Mouse (Mus musculus) brain, embryonic 14.5 days (tissue): ENCODE results near the gene Chchd2. TPM values are rescaled to one million over a fixed set of nuclear protein-coding genes. Genes with fewer than 3 reads are reported as not detected.

Experiments used
- DNase-seq: peaks from one replicate; pipeline ENCODE4 v3.0.0-alpha.2; 2011; ENCODE audit warnings: low read depth
- CTCF ChIP-seq: fragments of 200-500 bp; IDR thresholded peaks from 2 replicates; pipeline ENCODE4 v1.5.1; 2012; ENCODE audit warnings: inconsistent platforms, mild to moderate bottlenecking, moderate library complexity, borderline replicate concordance; ENCODE audit not compliant: insufficient read depth, insufficient read length; ENCODE audit errors: extremely low read depth
- POLR2A ChIP-seq: fragments of 200-500 bp; IDR thresholded peaks from 2 replicates; pipeline ENCODE4 v1.6.1; 2012; ENCODE audit warnings: mild to moderate bottlenecking, inconsistent platforms, borderline replicate concordance; ENCODE audit not compliant: poor library complexity, insufficient read depth, insufficient read length, severe bottlenecking; ENCODE audit errors: extremely low read depth
- polyA plus RNA-seq: library from polyadenylated mRNA; depleted of rRNA; stranded (reverse); fragments of >200 nt; gene quantifications from 2 replicates; pipeline ENCODE4 v1.2.3, GENCODE M21; 2012

The Chchd2 gene
- polyA plus RNA-seq, 1 experiment = 761 TPM

- TF ChIP-seq POLR2A (no peak), CTCF (no peak)
These were observed 12.2 kb downstream of the Chchd2 start for GRCm38 (mm10) chr5:129875098-129875497.

GRCm38 (mm10) chr5:129873942-129874341 is 13.3 kb downstream of the Chchd2 start:
- no peak for DNase-seq
- TF ChIP-seq CTCF = no peak
- TF ChIP-seq POLR2A = no peak

More at GRCm38 (mm10) chr5:129875098-129875497, 12.2 kb downstream of the Chchd2 start:
- DNase-seq = no peak

- no peak for DNase-seq
- TF ChIP-seq CTCF = no peak
- no peak for TF ChIP-seq POLR2A
These were observed 16.0 kb downstream of the Chchd2 start for GRCm38 (mm10) chr5:129871238-129871637.

- no peak for DNase-seq
- TF ChIP-seq POLR2A = no peak
- no peak for TF ChIP-seq CTCF
These were observed 17.9 kb downstream of the Chchd2 start for GRCm38 (mm10) chr5:129869238-129869995.

GRCm38 (mm10) chr5:129865841-129866240 is 21.4 kb downstream of the Chchd2 start:
- no peak for TF ChIP-seq POLR2A
- TF ChIP-seq CTCF = no peak
- DNase-seq = no peak

GRCm38 (mm10) chr5:129864467-129864866 is 22.8 kb downstream of the Chchd2 start:
- TF ChIP-seq POLR2A (no peak), CTCF (peak; percentile 45; the same call in 1 of the 2 replicates)
- peak; percentile 8 for DNase-seq

GRCm38 (mm10) chr5:129862325-129862724 is 24.9 kb downstream of the Chchd2 start:
- DNase-seq = no peak
- no peak for TF ChIP-seq CTCF
- no peak for TF ChIP-seq POLR2A

GRCm38 (mm10) chr5:129856414-129856813 is 30.9 kb downstream of the Chchd2 start:
- TF ChIP-seq CTCF (peak; percentile 16; the same call in 1 of the 2 replicates), POLR2A (no peak)
- DNase-seq = no peak

- TF ChIP-seq POLR2A (no peak), CTCF (no peak)
- no peak for DNase-seq
These were observed 32.1 kb downstream of the Chchd2 start for GRCm38 (mm10) chr5:129855163-129855562.

- TF ChIP-seq CTCF = no peak
- TF ChIP-seq POLR2A = no peak
- DNase-seq = peak; percentile 4
These were observed 39.8 kb downstream of the Chchd2 start for GRCm38 (mm10) chr5:129847558-129847820.

- DNase-seq = peak; percentile 98
- TF ChIP-seq CTCF (no peak), POLR2A (peak; percentile 76; the same call in 1 of the 2 replicates)
These were observed 40.3 kb downstream of the Chchd2 start, which contains the start of gene Sumf2 for GRCm38 (mm10) chr5:129846752-129847557. Sumf2 (plus strand) TSS chr5:129846986.
